Mouse (Mus musculus): ENCODE results near the gene Utp15. TPM values are rescaled to one million over a fixed set of nuclear protein-coding genes. Genes with fewer than 3 reads are reported as not detected.

Gene Utp15
- polyA plus RNA-seq, 1 experiment from 2014 or later: 8.4 TPM

DNA sequence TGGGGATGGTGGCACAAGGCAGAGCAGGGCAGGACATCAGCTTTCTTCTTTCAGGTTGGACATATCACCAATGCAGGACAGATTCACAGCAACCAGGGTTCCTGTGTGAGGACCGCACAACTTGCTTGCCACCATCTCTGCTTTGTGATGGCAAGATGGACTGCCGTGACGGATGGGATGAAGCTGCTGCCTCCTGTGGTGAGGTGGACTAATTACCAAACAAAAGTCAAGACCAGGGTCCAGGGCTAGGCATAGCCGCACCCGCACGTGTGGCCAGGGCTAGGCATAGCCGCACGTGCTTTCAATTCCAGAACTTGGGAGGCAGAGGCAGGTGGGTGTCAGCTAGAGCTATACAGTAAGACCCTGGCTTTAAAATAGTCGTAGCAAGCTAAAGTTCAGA is 42.4 kb upstream of the Utp15 start:
- Histone ChIP-seq H3K4me3 (ENCODE audit: low read depth, low read length) (no peak overlapping the region), H3K9me3 (ENCODE audit: low read length) (no peaks in the 10 kb centered on the region), H3K27ac (ENCODE audit: low read length) (no peak overlapping the region), H3K4me2 (replicated peaks; ENCODE audit: low read depth, low read length) (no peak overlapping the region), H3K4me1 (ENCODE audit: insufficient read depth, low read depth, low read length) (no peaks in the 10 kb centered on the region), H3K9ac (replicated peaks; ENCODE audit: low read depth) (no peak overlapping the region), H3K27me3 (replicated peaks; ENCODE audit: insufficient read depth, low read length) (no peaks in the 10 kb centered on the region), H3K36me3 (ENCODE audit: insufficient read depth, low read length) (peaks cover 4% of the 10 kb centered on the region; the same call in 1 of the 2 replicates)
- DNase-seq (ENCODE audit: low spot score) (no peak), ATAC-seq (no peak)
- no peak for TF ChIP-seq EP300 (IDR thresholded peaks at IDR 0.05)
- peak; percentile 15; the same call in 1 of the 2 replicates for TF ChIP-seq CTCF (IDR thresholded peaks at IDR 0.05)
- WGBS: 90% methylated on average over 9 of the region's 9 CpGs

DNA sequence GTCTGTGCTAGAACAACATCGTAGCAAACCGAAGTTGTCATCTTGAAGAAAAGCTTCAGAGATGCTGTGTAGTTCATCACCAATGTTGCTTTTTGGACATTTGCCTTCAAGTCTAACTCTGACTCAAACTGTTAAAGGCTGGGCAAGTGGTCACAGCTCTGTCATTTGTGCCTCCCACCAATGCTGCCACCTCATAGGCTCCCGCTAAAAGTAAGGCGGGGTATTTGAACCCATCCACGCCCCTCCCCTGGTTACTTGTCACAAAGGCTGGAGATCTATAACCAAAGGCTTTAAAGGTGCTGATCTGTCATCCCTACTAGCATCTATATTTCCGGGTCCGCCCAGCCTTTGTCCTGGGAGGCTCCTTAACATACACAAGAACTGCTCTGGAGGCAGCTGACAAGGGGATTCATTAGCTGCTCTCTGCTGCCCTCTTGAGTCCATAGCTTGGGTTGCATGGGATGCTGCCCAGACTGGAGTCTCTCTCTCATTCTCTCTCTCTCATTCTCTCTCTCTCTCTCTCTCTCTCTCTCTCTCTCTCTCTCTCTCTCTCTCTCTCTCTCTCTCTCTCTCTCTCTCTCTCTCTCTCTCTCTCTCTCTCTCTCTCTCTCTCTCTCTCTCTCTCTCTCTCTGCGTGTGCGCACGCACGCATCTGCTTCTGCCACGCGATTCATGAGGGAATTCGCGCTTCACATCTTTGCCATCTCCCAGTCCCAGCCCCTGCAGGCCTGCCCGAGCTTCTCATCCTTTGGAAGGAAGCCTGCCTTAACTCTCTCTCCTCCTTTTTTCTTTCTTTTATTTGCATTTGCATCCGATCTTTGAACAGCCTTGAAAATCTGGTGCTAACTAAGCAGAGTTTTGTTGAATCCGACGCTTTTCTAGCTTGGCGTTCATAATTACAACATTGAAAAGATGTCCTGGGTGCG is 36.3 kb upstream of the Utp15 start:
- H3K27me3 ChIP-seq (replicated peaks; ENCODE audit: insufficient read depth, low read length): no peaks in the 10 kb centered on the region
- H3K9ac ChIP-seq (replicated peaks; ENCODE audit: low read depth): no peak overlapping the region
- DNase-seq (ENCODE audit: low spot score): peak; percentile 88
- no peak for TF ChIP-seq EP300 (IDR thresholded peaks at IDR 0.05)
- TF ChIP-seq CTCF (IDR thresholded peaks at IDR 0.05): peak; percentile 82
- no peaks in the 10 kb centered on the region for H3K4me1 ChIP-seq (ENCODE audit: insufficient read depth, low read depth, low read length)
- H3K9me3 ChIP-seq (ENCODE audit: low read length): no peaks in the 10 kb centered on the region
- ATAC-seq: peak; percentile 84
- H3K4me3 ChIP-seq (ENCODE audit: low read depth, low read length): no peak overlapping the region
- WGBS: 54% methylated on average over 21 of the region's 21 CpGs
- H3K4me2 ChIP-seq (replicated peaks; ENCODE audit: low read depth, low read length): no peak overlapping the region
- no peaks in the 10 kb centered on the region for H3K36me3 ChIP-seq (ENCODE audit: insufficient read depth, low read length)
- no peak overlapping the region for H3K27ac ChIP-seq (ENCODE audit: low read length)

DNA sequence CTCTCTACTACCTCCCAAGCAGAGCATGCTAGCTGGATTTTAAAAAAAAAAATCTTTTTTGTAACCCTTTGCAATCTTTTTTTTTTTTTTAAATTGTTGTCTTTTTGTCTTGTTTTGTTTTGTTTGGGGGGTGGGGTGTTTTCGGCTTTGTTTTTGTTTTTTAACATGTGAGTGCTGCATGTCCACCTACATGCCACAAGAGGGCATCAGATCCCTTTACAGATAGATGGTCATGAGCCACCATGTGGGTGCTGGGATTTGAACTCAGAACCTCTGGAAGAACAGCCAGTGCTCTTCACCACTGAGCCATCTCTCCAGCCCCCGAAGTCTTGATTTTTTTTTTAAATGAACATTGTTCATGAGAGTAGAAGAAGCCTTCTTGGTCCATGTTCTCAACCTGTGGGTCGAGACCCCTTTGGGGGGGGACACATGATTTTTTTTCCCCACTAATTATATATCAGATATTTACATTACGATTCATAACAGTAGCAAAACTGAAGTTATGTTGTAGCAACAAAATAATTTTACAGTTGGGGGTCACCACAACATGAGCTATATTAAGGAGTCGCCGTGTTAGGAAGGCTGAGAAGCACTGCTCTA is 35.1 kb upstream of the Utp15 start:
- H3K4me2 ChIP-seq (replicated peaks; ENCODE audit: low read depth, low read length): no peak overlapping the region
- H3K27me3 ChIP-seq (replicated peaks; ENCODE audit: insufficient read depth, low read length): no peaks in the 10 kb centered on the region
- no peak for DNase-seq (ENCODE audit: low spot score)
- no peaks in the 10 kb centered on the region for H3K9me3 ChIP-seq (ENCODE audit: low read length)
- TF ChIP-seq EP300 (IDR thresholded peaks at IDR 0.05): no peak
- TF ChIP-seq CTCF (IDR thresholded peaks at IDR 0.05): peak; percentile 46
- WGBS: 90% methylated on average over 6 of the region's 6 CpGs
- H3K9ac ChIP-seq (replicated peaks; ENCODE audit: low read depth): no peak overlapping the region
- no peak overlapping the region for H3K4me3 ChIP-seq (ENCODE audit: low read depth, low read length)
- H3K4me1 ChIP-seq (ENCODE audit: insufficient read depth, low read depth, low read length): no peaks in the 10 kb centered on the region
- H3K36me3 ChIP-seq (ENCODE audit: insufficient read depth, low read length): no peaks in the 10 kb centered on the region
- no peak overlapping the region for H3K27ac ChIP-seq (ENCODE audit: low read length)
- ATAC-seq: no peak

DNA sequence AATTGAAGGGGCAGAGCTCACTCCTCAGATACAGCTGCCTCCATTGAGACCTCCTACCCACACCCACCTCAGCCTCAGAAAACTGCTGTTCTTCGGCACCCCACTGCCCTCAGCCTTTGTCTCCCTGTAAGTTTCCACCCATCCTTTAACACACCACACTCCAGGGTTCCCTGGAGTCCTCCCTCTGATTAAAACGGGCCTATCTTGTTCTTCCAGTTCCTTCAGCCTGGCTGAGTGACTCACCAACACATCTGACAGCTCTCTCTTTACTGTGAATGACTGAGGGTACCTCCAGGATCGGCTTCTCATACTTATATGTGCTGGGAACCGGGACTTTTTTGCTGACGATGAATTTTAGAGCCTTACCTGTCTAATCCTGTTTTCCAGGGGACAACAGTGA is 33.2 kb upstream of the Utp15 start:
- H3K27ac ChIP-seq (ENCODE audit: low read length): no peak overlapping the region
- H3K36me3 ChIP-seq (ENCODE audit: insufficient read depth, low read length): no peaks in the 10 kb centered on the region
- DNase-seq (ENCODE audit: low spot score): peak; percentile 33
- no peaks in the 10 kb centered on the region for H3K9me3 ChIP-seq (ENCODE audit: low read length)
- no peak overlapping the region for H3K9ac ChIP-seq (replicated peaks; ENCODE audit: low read depth)
- WGBS: 33% methylated on average over 5 of the region's 5 CpGs
- H3K4me2 ChIP-seq (replicated peaks; ENCODE audit: low read depth, low read length): no peak overlapping the region
- H3K4me3 ChIP-seq (ENCODE audit: low read depth, low read length): no peak overlapping the region
- H3K27me3 ChIP-seq (replicated peaks; ENCODE audit: insufficient read depth, low read length): no peaks in the 10 kb centered on the region
- no peak; the same call in 1 of the 2 replicates for ATAC-seq
- no peaks in the 10 kb centered on the region for H3K4me1 ChIP-seq (ENCODE audit: insufficient read depth, low read depth, low read length)
- TF ChIP-seq CTCF (IDR thresholded peaks at IDR 0.05) (no peak), EP300 (IDR thresholded peaks at IDR 0.05) (no peak)

DNA sequence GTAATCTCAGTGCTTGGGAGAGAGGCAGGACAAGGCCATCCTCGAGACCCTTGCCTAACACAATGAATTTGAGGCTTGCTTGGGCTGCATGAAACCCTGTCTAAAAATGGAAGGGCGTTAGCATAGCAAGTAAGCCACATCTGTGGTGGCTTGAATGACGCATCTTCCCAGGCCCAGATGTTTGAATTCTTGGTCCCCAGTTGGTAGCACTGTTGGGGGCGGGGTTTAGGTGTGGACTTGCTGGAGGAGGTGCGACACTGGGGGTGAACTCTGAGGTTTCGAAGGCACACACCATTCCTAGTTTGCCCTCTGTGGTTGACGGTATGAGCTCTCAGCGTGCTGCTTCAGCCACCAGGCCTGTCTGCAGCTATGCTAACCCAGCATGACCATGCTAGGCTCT is 28.9 kb upstream of the Utp15 start:
- Histone ChIP-seq H3K27me3 (replicated peaks; ENCODE audit: insufficient read depth, low read length) (no peaks in the 10 kb centered on the region), H3K4me1 (ENCODE audit: insufficient read depth, low read depth, low read length) (no peaks in the 10 kb centered on the region), H3K36me3 (ENCODE audit: insufficient read depth, low read length) (no peaks in the 10 kb centered on the region), H3K4me2 (replicated peaks; ENCODE audit: low read depth, low read length) (no peak overlapping the region), H3K9me3 (ENCODE audit: low read length) (no peaks in the 10 kb centered on the region), H3K9ac (replicated peaks; ENCODE audit: low read depth) (no peak overlapping the region), H3K4me3 (ENCODE audit: low read depth, low read length) (no peak overlapping the region), H3K27ac (ENCODE audit: low read length) (no peak overlapping the region)
- ATAC-seq: no peak
- WGBS: 87% methylated on average over 8 of the region's 8 CpGs
- TF ChIP-seq CTCF (IDR thresholded peaks at IDR 0.05) (no peak), EP300 (IDR thresholded peaks at IDR 0.05) (no peak)
- no peak for DNase-seq (ENCODE audit: low spot score)

DNA sequence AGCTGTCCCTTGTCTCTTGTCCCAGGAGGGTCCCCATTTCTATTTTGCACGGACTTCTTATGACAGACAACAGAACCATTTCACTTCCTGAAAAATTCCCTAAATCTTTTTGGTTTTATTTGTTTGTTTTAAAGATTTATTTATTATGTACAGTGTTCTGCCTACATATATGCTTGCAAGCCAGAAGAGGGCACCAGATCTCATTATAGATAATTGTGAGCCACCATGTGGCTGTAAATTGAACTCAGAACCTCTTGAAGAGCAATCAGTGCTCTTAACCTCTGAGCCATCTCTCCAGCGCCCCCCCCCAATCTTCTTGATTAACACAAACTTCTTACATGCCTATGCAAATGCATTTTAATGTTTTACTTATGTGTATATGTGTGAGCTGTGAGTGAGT is 27.9 kb upstream of the Utp15 start:
- Histone ChIP-seq H3K4me2 (replicated peaks; ENCODE audit: low read depth, low read length) (no peak overlapping the region), H3K9me3 (ENCODE audit: low read length) (no peaks in the 10 kb centered on the region), H3K27me3 (replicated peaks; ENCODE audit: insufficient read depth, low read length) (no peaks in the 10 kb centered on the region), H3K4me3 (ENCODE audit: low read depth, low read length) (no peak overlapping the region), H3K27ac (ENCODE audit: low read length) (no peak overlapping the region), H3K36me3 (ENCODE audit: insufficient read depth, low read length) (no peaks in the 10 kb centered on the region), H3K9ac (replicated peaks; ENCODE audit: low read depth) (no peak overlapping the region), H3K4me1 (ENCODE audit: insufficient read depth, low read depth, low read length) (no peaks in the 10 kb centered on the region)
- DNase-seq (ENCODE audit: low spot score) (no peak), ATAC-seq (no peak)
- no peak for TF ChIP-seq EP300 (IDR thresholded peaks at IDR 0.05)
- TF ChIP-seq CTCF (IDR thresholded peaks at IDR 0.05): 0 out of 2 replicates have a peak, but pooled peaks have one; percentile 9
- 33% methylated on average over 2 of the region's 2 CpGs for WGBS

Measured in lung, postnatal 0 days (tissue).